Mouse (Mus musculus): ENCODE results near the gene Hist1h1c. TPM values are rescaled to one million over a fixed set of nuclear protein-coding genes. Genes with fewer than 3 reads are reported as not detected.

Gene Hist1h1c
- polyA plus RNA-seq, 1 experiment from 2014 or later = 20.5 TPM

DNA sequence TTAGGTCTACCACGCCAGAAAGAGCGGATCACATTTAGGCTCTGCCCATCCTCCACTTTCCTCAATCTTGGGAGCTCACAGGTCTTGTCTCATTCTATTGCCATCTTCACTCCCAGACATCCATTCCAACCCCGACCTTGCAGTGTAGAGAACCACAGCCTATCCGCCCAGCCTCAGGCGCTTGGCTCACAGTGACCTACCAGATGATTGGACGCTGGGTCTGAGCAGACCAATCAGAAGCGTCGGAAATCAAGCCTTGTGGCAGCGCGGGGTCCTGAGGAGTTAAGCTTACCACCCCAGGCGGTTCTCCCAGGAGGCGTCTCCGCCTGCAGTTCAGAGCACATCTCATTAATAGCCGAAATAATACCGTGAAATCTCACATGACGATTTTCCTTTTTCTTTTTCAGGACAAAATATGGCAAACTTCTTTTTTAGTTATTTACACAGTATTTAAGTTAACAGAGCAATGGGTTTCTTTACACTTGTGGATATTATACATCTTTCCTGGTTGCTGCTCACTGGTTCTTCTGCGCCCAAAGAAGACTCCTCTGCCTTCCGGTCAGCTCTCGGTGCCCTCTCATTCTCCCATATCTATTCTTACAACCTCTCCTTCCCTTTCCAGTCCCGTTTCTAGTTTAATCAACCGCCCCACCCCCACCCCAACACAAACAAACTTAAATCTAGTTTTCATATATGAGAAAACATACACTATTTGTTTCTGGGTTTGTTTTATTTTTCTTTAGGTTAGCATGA is 34.1 kb downstream of the Hist1h1c start:
- no peaks in the 10 kb centered on the region for H3K27me3 ChIP-seq
- no peak overlapping the region for H3K4me3 ChIP-seq
- no peaks in the 10 kb centered on the region for H3K36me3 ChIP-seq (ENCODE audit: poor library complexity, severe bottlenecking)
- H3K4me1 ChIP-seq = peaks cover 5% of the 10 kb centered on the region; the same call in 1 of the 2 replicates
- H3K9me3 ChIP-seq (replicated peaks) = no peaks in the 10 kb centered on the region
- WGBS = 23% methylated on average over 21 of the region's 21 CpGs
- H3K9ac ChIP-seq = no peak overlapping the region
- H3K4me2 ChIP-seq = peak overlapping the region; percentile 39
- ATAC-seq = peak; percentile 90
- H3K27ac ChIP-seq = no peak overlapping the region

DNA sequence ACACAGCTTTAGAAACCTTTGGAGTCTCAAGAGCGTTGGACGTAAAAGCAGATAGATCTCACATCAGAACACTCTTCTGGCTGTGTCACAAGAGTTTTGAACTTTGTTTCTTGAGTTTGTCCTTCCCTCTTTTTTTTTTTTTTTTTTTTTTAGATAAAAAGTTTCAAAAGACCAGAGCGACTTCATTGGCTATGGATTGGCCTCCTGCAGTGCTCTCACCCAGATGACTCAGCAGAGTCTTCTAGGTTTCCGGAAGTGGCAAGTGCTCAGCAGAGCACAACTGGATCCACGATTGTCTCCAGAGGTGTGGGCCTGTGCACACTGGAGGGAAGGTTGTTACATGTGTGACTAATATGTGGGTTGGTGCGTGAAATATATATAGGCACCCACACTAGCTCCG is 39.7 kb downstream of the Hist1h1c start:
- H3K36me3 ChIP-seq (ENCODE audit: poor library complexity, severe bottlenecking) = no peaks in the 10 kb centered on the region
- no peak overlapping the region for H3K4me2 ChIP-seq
- H3K4me3 ChIP-seq = no peak overlapping the region
- H3K27me3 ChIP-seq = no peaks in the 10 kb centered on the region
- H3K27ac ChIP-seq = no peak overlapping the region
- WGBS = 90% methylated on average over 7 of the region's 7 CpGs
- ATAC-seq = no peak
- no peak overlapping the region for H3K9ac ChIP-seq
- no peaks in the 10 kb centered on the region for H3K4me1 ChIP-seq
- H3K9me3 ChIP-seq (replicated peaks) = no peaks in the 10 kb centered on the region

DNA sequence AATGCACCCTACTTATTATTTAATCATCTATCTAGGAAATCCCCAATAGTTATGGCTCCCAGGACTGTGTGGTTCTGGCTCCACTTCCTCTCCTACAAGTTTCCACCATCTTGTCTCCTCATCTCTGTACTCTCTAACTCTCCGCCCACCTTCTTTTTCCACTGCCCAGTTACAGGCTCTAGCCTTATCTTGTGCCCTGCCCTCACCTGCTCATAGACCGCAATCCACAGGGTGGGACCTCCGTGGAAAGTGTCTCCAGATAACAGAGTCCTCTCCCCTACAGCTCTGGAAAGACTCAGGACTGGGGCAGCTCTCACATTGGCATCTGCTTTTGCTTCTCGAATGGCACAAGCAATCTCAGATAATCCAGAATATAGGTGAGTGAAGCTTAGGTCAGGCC is 40.4 kb downstream of the Hist1h1c start:
- Histone ChIP-seq H3K9me3 (replicated peaks) (no peaks in the 10 kb centered on the region), H3K36me3 (ENCODE audit: poor library complexity, severe bottlenecking) (no peaks in the 10 kb centered on the region), H3K4me2 (no peak overlapping the region), H3K27ac (no peak overlapping the region), H3K4me1 (no peaks in the 10 kb centered on the region), H3K9ac (no peak overlapping the region), H3K27me3 (no peaks in the 10 kb centered on the region), H3K4me3 (no peak overlapping the region)
- ATAC-seq = no peak
- WGBS = 88% methylated on average over 4 of the region's 4 CpGs

Small RNA genes within 50 kb of the gene (microRNA-seq; reads per million reads assigned to microRNA genes)
- not detected for gene Gm44314
- not detected for gene Gm44484

Other genes with a start within 250 kb of the Hist1h1c start
- 0.08 and 0.21 TPM in 2 replicates for gene Btn2a2, start 250.0 kb upstream of the Hist1h1c start, polyA plus RNA-seq (2015; fragmentation: Nextera tagmentation; extraction: Ambion mirVana)
- gene Hist1h4h, start 207.8 kb upstream of the Hist1h1c start, polyA plus RNA-seq (2015; fragmentation: Nextera tagmentation; extraction: Ambion mirVana) = 5.2 and 6.4 TPM in 2 replicates
- gene Hist1h2af, start 204.9 kb upstream of the Hist1h1c start, polyA plus RNA-seq (2015; fragmentation: Nextera tagmentation; extraction: Ambion mirVana) = 9.5 and 10.0 TPM in 2 replicates
- 10.0 and 11.6 TPM in 2 replicates for gene Hist1h3g, start 203.4 kb upstream of the Hist1h1c start, polyA plus RNA-seq (2015; fragmentation: Nextera tagmentation; extraction: Ambion mirVana)
- 0.76 and 0.97 TPM in 2 replicates for gene Hist1h2bh, start 195.4 kb upstream of the Hist1h1c start, polyA plus RNA-seq (2015; fragmentation: Nextera tagmentation; extraction: Ambion mirVana)
- 1.2 and 1.3 TPM in 2 replicates for gene Hist1h3f, start 194.8 kb upstream of the Hist1h1c start, polyA plus RNA-seq (2015; fragmentation: Nextera tagmentation; extraction: Ambion mirVana)
- 1.6 and 2.2 TPM in 2 replicates for gene Hist1h4f, start 187.2 kb upstream of the Hist1h1c start, polyA plus RNA-seq (2015; fragmentation: Nextera tagmentation; extraction: Ambion mirVana)
- gene Hist1h1d, start 185.5 kb upstream of the Hist1h1c start, polyA plus RNA-seq (2015; fragmentation: Nextera tagmentation; extraction: Ambion mirVana) = 0.54 and 0.68 TPM in 2 replicates
- 4.6 and 6.9 TPM in 2 replicates for gene Hist1h3e, start 176.4 kb upstream of the Hist1h1c start, polyA plus RNA-seq (2015; fragmentation: Nextera tagmentation; extraction: Ambion mirVana)
- gene Hist1h2ae, start 167.6 kb upstream of the Hist1h1c start, polyA plus RNA-seq (2015; fragmentation: Nextera tagmentation; extraction: Ambion mirVana) = 120 and 139 TPM in 2 replicates
- 8.9 and 11.5 TPM in 2 replicates for gene Hist1h2bg, start 167.4 kb upstream of the Hist1h1c start, polyA plus RNA-seq (2015; fragmentation: Nextera tagmentation; extraction: Ambion mirVana)
- gene Hist1h2bf, start 164.6 kb upstream of the Hist1h1c start, polyA plus RNA-seq (2015; fragmentation: Nextera tagmentation; extraction: Ambion mirVana) = 10.3 and 11.2 TPM in 2 replicates
- gene Hist1h2ad, start 164.4 kb upstream of the Hist1h1c start, polyA plus RNA-seq (2015; fragmentation: Nextera tagmentation; extraction: Ambion mirVana) = 3.8 and 4.8 TPM in 2 replicates
- 8.8 TPM in 2 replicates for gene Hist1h3d, start 163.0 kb upstream of the Hist1h1c start, polyA plus RNA-seq (2015; fragmentation: Nextera tagmentation; extraction: Ambion mirVana)
- 160 and 172 TPM in 2 replicates for gene Hist1h4d, start 157.2 kb upstream of the Hist1h1c start, polyA plus RNA-seq (2015; fragmentation: Nextera tagmentation; extraction: Ambion mirVana)
- gene Hist1h2be, start 117.7 kb upstream of the Hist1h1c start, polyA plus RNA-seq (2015; fragmentation: Nextera tagmentation; extraction: Ambion mirVana) = 2.6 and 2.9 TPM in 2 replicates
- 25.7 and 29.7 TPM in 2 replicates for gene Hist1h1e, start 116.2 kb upstream of the Hist1h1c start, polyA plus RNA-seq (2015; fragmentation: Nextera tagmentation; extraction: Ambion mirVana)
- gene Hist1h2ac, start 54.9 kb upstream of the Hist1h1c start, polyA plus RNA-seq (2015; fragmentation: Nextera tagmentation; extraction: Ambion mirVana) = 1.0 and 1.3 TPM in 2 replicates
- gene Hist1h2bc, start 54.6 kb upstream of the Hist1h1c start, polyA plus RNA-seq (2015; fragmentation: Nextera tagmentation; extraction: Ambion mirVana) = 34.1 and 41.4 TPM in 2 replicates
- not detected in 2 replicates for gene Hist1h1t, start 43.0 kb upstream of the Hist1h1c start, polyA plus RNA-seq (2015; fragmentation: Nextera tagmentation; extraction: Ambion mirVana)
- 6.5 and 7.9 TPM in 2 replicates for gene Hist1h4c, start 40.4 kb upstream of the Hist1h1c start, polyA plus RNA-seq (2015; fragmentation: Nextera tagmentation; extraction: Ambion mirVana)
- gene Hfe, start 28.0 kb upstream of the Hist1h1c start, polyA plus RNA-seq (2015; fragmentation: Nextera tagmentation; extraction: Ambion mirVana) = 2.2 and 2.8 TPM in 2 replicates
- 8.8 and 10.8 TPM in 2 replicates for gene Hist1h3c, start 6.8 kb downstream of the Hist1h1c start, polyA plus RNA-seq (2015; fragmentation: Nextera tagmentation; extraction: Ambion mirVana)
- gene Hist1h2bb, start 7.9 kb downstream of the Hist1h1c start, polyA plus RNA-seq (2015; fragmentation: Nextera tagmentation; extraction: Ambion mirVana) = 3.0 and 5.5 TPM in 2 replicates
- 58.6 and 70.5 TPM in 2 replicates for gene Hist1h2ab, start 12.3 kb downstream of the Hist1h1c start, polyA plus RNA-seq (2015; fragmentation: Nextera tagmentation; extraction: Ambion mirVana)
- 17.0 and 19.6 TPM in 2 replicates for gene Hist1h3b, start 13.5 kb downstream of the Hist1h1c start, polyA plus RNA-seq (2015; fragmentation: Nextera tagmentation; extraction: Ambion mirVana)
- 5.7 and 6.1 TPM in 2 replicates for gene Hist1h4b, start 18.2 kb downstream of the Hist1h1c start, polyA plus RNA-seq (2015; fragmentation: Nextera tagmentation; extraction: Ambion mirVana)
- 0.64 and 1.1 TPM in 2 replicates for gene Hist1h4a, start 22.4 kb downstream of the Hist1h1c start, polyA plus RNA-seq (2015; fragmentation: Nextera tagmentation; extraction: Ambion mirVana)
- gene Hist1h3a, start 23.6 kb downstream of the Hist1h1c start, polyA plus RNA-seq (2015; fragmentation: Nextera tagmentation; extraction: Ambion mirVana) = 6.3 and 7.2 TPM in 2 replicates
- 4.6 and 6.0 TPM in 2 replicates for gene Hist1h1a, start 24.9 kb downstream of the Hist1h1c start, polyA plus RNA-seq (2015; fragmentation: Nextera tagmentation; extraction: Ambion mirVana)
- gene Trim38, start 31.1 kb downstream of the Hist1h1c start, polyA plus RNA-seq (2015; fragmentation: Nextera tagmentation; extraction: Ambion mirVana) = 0.08 TPM in 1 of 2 replicates, not detected in the other
- gene Slc17a2, start 68.2 kb downstream of the Hist1h1c start, polyA plus RNA-seq (2015; fragmentation: Nextera tagmentation; extraction: Ambion mirVana) = not detected in 2 replicates
- not detected in 2 replicates for gene Slc17a3, start 100.6 kb downstream of the Hist1h1c start, polyA plus RNA-seq (2015; fragmentation: Nextera tagmentation; extraction: Ambion mirVana)
- not detected in 2 replicates for gene Slc17a1, start 128.9 kb downstream of the Hist1h1c start, polyA plus RNA-seq (2015; fragmentation: Nextera tagmentation; extraction: Ambion mirVana)
- not detected in 2 replicates for gene Slc17a4, start 176.2 kb downstream of the Hist1h1c start, polyA plus RNA-seq (2015; fragmentation: Nextera tagmentation; extraction: Ambion mirVana)
- gene Hist1h2ba, start 195.3 kb downstream of the Hist1h1c start, polyA plus RNA-seq (2015; fragmentation: Nextera tagmentation; extraction: Ambion mirVana) = not detected in 2 replicates
- not detected in 2 replicates for gene Hist1h2aa, start 195.7 kb downstream of the Hist1h1c start, polyA plus RNA-seq (2015; fragmentation: Nextera tagmentation; extraction: Ambion mirVana)